Mouse (Mus musculus) E14TG2a.4 (cell line): Measurements from ENCODE around the gene Frmd4b.

ENCODE experiments used
- CTCF ChIP-seq: conservative IDR thresholded peaks from 2 replicates; pipeline ENCODE4 v1.5.1; 2014; ENCODE audit warnings: low read length
- NANOG ChIP-seq: IDR thresholded peaks from 2 replicates; pipeline ENCODE4 v1.6.1; 2014; ENCODE audit warnings: borderline replicate concordance, low read length, mixed read lengths
- POU5F1 ChIP-seq: IDR thresholded peaks from 2 replicates; pipeline ENCODE4 v1.6.1; 2014; ENCODE audit warnings: low read length, borderline replicate concordance

GRCm38 (mm10) chr6:97655986-97656385, 38.6 kb upstream of the Frmd4b start:
- no peak for TF ChIP-seq CTCF
- TF ChIP-seq POU5F1, result no peak
- TF ChIP-seq NANOG, result no peak
